Comparison of ENCODE assay signal across 9 mouse cellular contexts in the genomic region with DNA sequence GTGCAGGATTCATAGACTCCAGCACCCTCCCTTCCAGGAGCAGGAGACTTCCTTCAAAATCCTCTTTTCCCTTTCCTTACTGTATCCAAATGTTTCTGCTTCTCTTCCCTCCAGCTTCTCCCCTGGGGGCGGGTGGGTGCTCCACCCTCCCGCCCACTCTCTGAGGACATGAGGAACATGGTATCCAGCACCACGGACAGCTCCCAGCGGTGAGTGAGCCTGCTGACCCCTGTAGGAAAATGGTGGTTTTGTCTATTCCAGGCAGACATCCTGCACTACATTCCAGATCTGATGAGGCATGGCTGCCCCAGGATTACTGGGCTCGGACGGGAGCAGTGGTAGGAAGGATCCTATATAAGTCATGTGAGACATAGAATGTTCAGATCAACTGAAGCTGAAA. TPM values are rescaled to one million over a fixed set of nuclear protein-coding genes. Genes with fewer than 3 reads are reported as not detected.
DNase-seq lines count a peak whose midpoint lies in the region; TF ChIP-seq lines count a peak whose summit lies in the region.
"Had no signal": no experiment of that assay in that cellular context is flagged by ENCODE, and none has a peak within 500 bp of the region (broad histone marks: within the 10 kb centered on the region; RNA-seq: fewer than 3 reads in every experiment).

No protein-coding gene starts in this region.

- no peak overlapping the region for H3K27ac ChIP-seq in MEL (ENCODE audit: control insufficient read depth, low read depth, low read length)
- H3K27ac ChIP-seq: heart, embryonic 15.5 days had no signal

- TF ChIP-seq RAD21 in MEL (IDR thresholded peaks at IDR 0.05; ENCODE audit: low read depth, low read length) = no peak

- H3K27me3 ChIP-seq in MEL (ENCODE audit: control insufficient read depth in 1 of 2, insufficient read depth in 2 of 2, low read length in 2 of 2) = peaks cover 2 to 10% of the 10 kb centered on the region in 2 experiments

- H3K9ac ChIP-seq in MEL (ENCODE audit: control insufficient read depth, low read depth, low read length, poor library complexity, severe bottlenecking) = no peak overlapping the region
- H3K9ac ChIP-seq: heart, embryonic 15.5 days had no signal

- no peaks in the 10 kb centered on the region for H3K36me3 ChIP-seq in MEL (ENCODE audit: control insufficient read depth in 1 of 2, insufficient read depth in 2 of 2, low read length in 2 of 2)
- H3K36me3 ChIP-seq: heart, embryonic 15.5 days had no signal

- H3K4me3 ChIP-seq in MEL (ENCODE audit: control insufficient read depth in 1 of 2, insufficient read depth in 1 of 2, low read depth in 2 of 2, low read length in 2 of 2) = no peak overlapping the region
- H3K4me3 ChIP-seq: heart, embryonic 15.5 days had no signal

- peak; percentile 90 for DNase-seq in MEL (ENCODE audit: low read depth, low spot score)
- DNase-seq in adrenal gland, postnatal 10 days = peak; percentile 89
- DNase-seq in forelimb bud, embryonic 11.5 days (ENCODE audit: low read depth, low spot score) = peak; percentile 90
- DNase-seq in kidney, adult 18-20 months = peak; percentile 68
- DNase-seq in lung, postnatal 25 days (ENCODE audit: low spot score) = peak; percentile 48
- DNase-seq in retina, postnatal 1 day = peak; percentile 90
- no peak for DNase-seq in frontal cortex, postnatal 25 days (ENCODE audit: low spot score in 2 of 2)
- DNase-seq in cerebellum, adult 18-20 months = no peak

- TF ChIP-seq EP300 in MEL (IDR thresholded peaks at IDR 0.05; ENCODE audit: low read depth in 1 of 2, low read length in 2 of 2) = peak in 1 of 2 experiments; percentile 44; a peak in 2 of 4 replicates

- TF ChIP-seq CTCF in MEL (IDR thresholded peaks at IDR 0.05 in 2 of 3, conservative IDR thresholded peaks at IDR 0.05 in 1 of 3; ENCODE audit: control insufficient read depth in 1 of 3, insufficient read depth in 1 of 3, low read depth in 2 of 3, low read length in 3 of 3, poor library complexity in 1 of 3, severe bottlenecking in 1 of 3) = peak; percentile 5 to 46 (median 39); a peak in 2 of 6 replicates

- no peak for TF ChIP-seq POLR2A in MEL (IDR thresholded peaks at IDR 0.05; ENCODE audit: control insufficient read depth in 1 of 2, insufficient read depth in 1 of 2, low read depth in 1 of 2, low read length in 2 of 2, poor library complexity in 1 of 2)

- H3K4me1 ChIP-seq in MEL (ENCODE audit: control insufficient read depth in 1 of 2, insufficient read depth in 2 of 2, low read length in 2 of 2) = no peaks in the 10 kb centered on the region

- no peaks in the 10 kb centered on the region for H3K9me3 ChIP-seq in MEL (replicated peaks; ENCODE audit: insufficient read depth, low read length)
- H3K9me3 ChIP-seq: heart, embryonic 15.5 days had no signal

- H3K79me2 ChIP-seq in MEL (ENCODE audit: control insufficient read depth, insufficient read depth, low read length, poor library complexity) = no peaks in the 10 kb centered on the region

TF ChIP-seq in MEL, 35 proteins besides CTCF, POLR2A, EP300 and RAD21:
- TF ChIP-seq NRF1 (IDR thresholded peaks at IDR 0.05; ENCODE audit: insufficient read depth, low read depth, low read length, poor library complexity, severe bottlenecking) (no peak), UBTF (IDR thresholded peaks at IDR 0.05; ENCODE audit: borderline replicate concordance, insufficient read depth, low read depth, low read length) (no peak), ZKSCAN1 (IDR thresholded peaks at IDR 0.05; ENCODE audit: low read depth, low read length) (no peak), KAT2A (conservative IDR thresholded peaks at IDR 0.05; ENCODE audit: low read depth, low read length) (no peak), ETS1 (IDR thresholded peaks at IDR 0.05; ENCODE audit: low read depth, low read length) (no peak), USF1 (IDR thresholded peaks at IDR 0.05; ENCODE audit: low read depth, low read length) (no peak), BHLHE40 (IDR thresholded peaks at IDR 0.05; ENCODE audit: borderline replicate concordance, low read depth, low read length) (no peak), POLR2AphosphoS2 (IDR thresholded peaks at IDR 0.05; ENCODE audit: low read length) (no peak), USF2 (IDR thresholded peaks at IDR 0.05; ENCODE audit: borderline replicate concordance in 1 of 2, insufficient read depth in 1 of 2, low read depth in 1 of 2, low read length in 2 of 2) (no peak), TAL1 (IDR thresholded peaks at IDR 0.05; ENCODE audit: low read length) (no peak), NELFE (IDR thresholded peaks at IDR 0.05; ENCODE audit: low read depth, low read length) (no peak), ZMIZ1 (IDR thresholded peaks at IDR 0.05; ENCODE audit: low read depth, low read length) (no peak), CHD2 (IDR thresholded peaks at IDR 0.05; ENCODE audit: low read length) (no peak), MXI1 (IDR thresholded peaks at IDR 0.05; ENCODE audit: low read depth, low read length) (peak; percentile 94), MAX (IDR thresholded peaks at IDR 0.05; ENCODE audit: low read length) (no peak), CHD1 (IDR thresholded peaks at IDR 0.05; ENCODE audit: low read depth, low read length) (no peak), RCOR1 (IDR thresholded peaks at IDR 0.05; ENCODE audit: low read depth, low read length) (no peak; the same call in 1 of the 2 replicates), TBP (IDR thresholded peaks at IDR 0.05; ENCODE audit: low read depth, low read length) (0 out of 2 replicates have a peak, but pooled peaks have one; percentile 20), SIN3A (IDR thresholded peaks at IDR 0.05; ENCODE audit: low read length) (peak; percentile 95)

RNA-seq across cellular contexts. Expression of a gene that starts 33.7 kb away (rescaled TPM):
- total RNA-seq in MEL (2012; rRNA removed) = not detected in 2 replicates
- polyA plus RNA-seq in MEL (2012; ENCODE audit: insufficient read depth in 1 of 2, insufficient read length in 2 of 2, low read depth in 1 of 2, low replicate concordance in 2 of 2, missing spikeins in 1 of 2) = not detected
- total RNA-seq in adrenal gland, postnatal 10 days (2021) = 1 to 10 TPM; 1.9 to 2.1 TPM

Comparison
In these comparisons a context has a peak if more than half of its experiments do, and no peak if none do; other contexts are left out.
1. DNase-seq: peak in MEL (single experiment), adrenal gland, postnatal 10 days (single experiment), forelimb bud, embryonic 11.5 days (single experiment), kidney, adult 18-20 months (single experiment), lung, postnatal 25 days (single experiment) and retina, postnatal 1 day (single experiment); none in frontal cortex, postnatal 25 days (0 of 2) and cerebellum, adult 18-20 months (0 of 2).